Mouse (Mus musculus): ENCODE results near the gene Hoxa9. TPM values are rescaled to one million over a fixed set of nuclear protein-coding genes. Genes with fewer than 3 reads are reported as not detected.

Hoxa9 gene
- polyA plus RNA-seq, 1 experiment from 2014 or later, result 67.8 TPM

DNA sequence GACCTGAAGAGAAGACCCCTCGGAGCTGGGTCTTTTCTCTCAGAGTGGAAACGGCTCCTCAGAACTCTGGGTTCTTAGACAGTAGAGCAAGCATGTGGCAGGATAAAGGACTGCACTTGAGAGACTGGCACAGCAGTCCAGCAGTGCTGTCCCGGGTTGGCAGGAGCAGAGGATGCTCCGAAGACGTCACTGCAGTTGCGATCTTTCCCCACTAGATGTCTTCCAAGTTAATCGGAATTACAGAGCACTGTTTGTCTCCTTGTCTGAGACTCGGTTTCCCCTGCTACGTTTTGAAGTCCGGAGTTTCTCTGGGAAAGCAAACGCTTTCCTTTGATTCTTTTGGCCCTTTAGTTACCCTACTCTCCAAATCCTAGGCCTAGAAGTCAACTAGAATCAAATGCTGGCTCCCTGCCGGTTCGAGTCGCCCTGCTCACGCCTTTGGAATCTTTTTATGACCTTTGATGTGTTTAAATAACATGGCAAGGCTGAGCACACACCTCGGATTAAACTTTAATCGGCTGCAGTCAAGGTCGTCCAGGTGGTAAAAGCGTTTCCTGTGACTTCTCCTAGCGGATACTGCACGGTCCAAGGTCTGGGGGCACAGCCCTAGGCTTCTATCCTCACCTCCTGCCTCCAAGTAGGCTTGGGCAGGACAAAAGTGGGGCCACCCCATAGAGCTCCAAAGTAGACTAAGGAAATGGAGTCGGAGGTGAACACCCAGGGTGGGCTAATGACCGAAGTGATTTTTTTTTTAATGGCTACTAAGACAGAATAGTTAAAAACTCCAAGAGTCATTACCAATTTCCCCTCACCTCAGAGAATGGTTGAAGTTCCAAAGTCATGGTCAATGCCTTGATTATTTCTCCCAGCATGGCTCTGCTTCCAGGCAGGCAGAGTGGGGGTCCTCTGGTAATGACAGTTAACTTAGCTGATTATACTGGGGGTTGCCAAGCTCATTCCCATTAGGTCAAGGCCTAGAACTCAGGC, 39.9 kb upstream of the Hoxa9 start:
- ATAC-seq (ENCODE audit: low FRiP score, low TSS enrichment), result 0 out of 2 replicates have a peak, but pooled peaks have one; percentile 55
- no peaks in the 10 kb centered on the region for H3K36me3 ChIP-seq (ENCODE audit: control insufficient read depth, insufficient read depth, low read length)

DNA sequence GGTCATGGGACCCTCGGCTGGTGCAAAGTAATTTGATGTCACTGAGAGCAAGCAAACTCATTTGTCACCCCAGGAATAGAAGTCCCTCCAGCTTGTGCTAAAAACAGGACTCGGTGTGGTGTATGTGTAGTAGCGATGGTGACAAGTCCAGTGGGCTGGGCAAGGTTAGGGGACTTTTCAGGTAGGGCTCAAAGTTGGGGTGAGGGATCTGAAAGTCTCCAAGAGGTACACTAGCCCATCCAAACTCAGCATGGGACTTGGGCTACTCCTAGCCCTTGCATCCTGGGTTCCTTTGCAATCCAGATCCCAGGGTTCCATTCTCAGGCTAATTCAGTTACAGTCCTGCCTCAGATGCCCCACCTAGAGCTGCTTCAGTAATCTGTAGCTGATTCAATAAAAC, 37.9 kb upstream of the Hoxa9 start:
- H3K4me2 ChIP-seq (replicated peaks; ENCODE audit: low read depth, low read length), result no peak overlapping the region
- peaks cover 87% of the 10 kb centered on the region for H3K27me3 ChIP-seq (ENCODE audit: control insufficient read depth, insufficient read depth, low read length)
- H3K36me3 ChIP-seq (ENCODE audit: control insufficient read depth, insufficient read depth, low read length), result no peaks in the 10 kb centered on the region
- H3K9ac ChIP-seq (ENCODE audit: low read depth, low read length), result no peak overlapping the region
- H3K4me3 ChIP-seq (ENCODE audit: low read length), result no peak overlapping the region
- no peak for ATAC-seq (ENCODE audit: low FRiP score, low TSS enrichment)
- H3K27ac ChIP-seq (ENCODE audit: low read depth, low read length), result no peak overlapping the region
- no peaks in the 10 kb centered on the region for H3K9me3 ChIP-seq (ENCODE audit: control insufficient read depth, low read length)
- WGBS, result 1% methylated on average over 3 of the region's 3 CpGs
- H3K4me1 ChIP-seq (ENCODE audit: control insufficient read depth, insufficient read depth, low read length), result no peaks in the 10 kb centered on the region

More for the DNA sequence above, 39.9 kb upstream of the Hoxa9 start:
- Histone ChIP-seq H3K27me3 (ENCODE audit: control insufficient read depth, insufficient read depth, low read length) (peaks cover 82% of the 10 kb centered on the region), H3K9me3 (ENCODE audit: control insufficient read depth, low read length) (no peaks in the 10 kb centered on the region), H3K4me2 (replicated peaks; ENCODE audit: low read depth, low read length) (no peak overlapping the region), H3K9ac (ENCODE audit: low read depth, low read length) (no peak overlapping the region), H3K27ac (ENCODE audit: low read depth, low read length) (no peak overlapping the region), H3K4me3 (ENCODE audit: low read length) (no peak overlapping the region), H3K4me1 (ENCODE audit: control insufficient read depth, insufficient read depth, low read length) (no peaks in the 10 kb centered on the region)
- WGBS, result 5% methylated on average over 23 of the region's 23 CpGs

DNA sequence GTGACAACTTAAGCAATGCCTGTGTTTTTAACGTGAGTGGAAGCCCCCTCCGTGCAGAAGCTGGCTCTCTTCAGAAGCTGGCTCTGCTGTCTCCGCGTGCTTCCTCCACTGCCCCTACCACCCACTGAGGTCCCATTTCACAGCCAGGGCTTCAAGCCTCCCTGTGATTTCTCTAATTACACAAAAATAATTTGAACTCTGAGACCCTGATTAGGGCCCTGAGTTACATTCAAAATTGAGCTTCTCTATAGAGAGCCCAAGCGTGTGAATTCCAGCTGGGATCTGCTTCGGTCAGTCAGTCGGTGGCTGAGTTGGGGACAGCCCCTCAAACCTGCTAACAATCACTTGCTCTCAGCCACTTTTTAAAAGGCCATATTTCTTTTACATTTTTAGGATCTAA, 37.5 kb upstream of the Hoxa9 start:
- peaks cover 87% of the 10 kb centered on the region for H3K27me3 ChIP-seq (ENCODE audit: control insufficient read depth, insufficient read depth, low read length)
- no peak for ATAC-seq (ENCODE audit: low FRiP score, low TSS enrichment)
- no peak overlapping the region for H3K4me3 ChIP-seq (ENCODE audit: low read length)
- no peak overlapping the region for H3K27ac ChIP-seq (ENCODE audit: low read depth, low read length)
- no peak overlapping the region for H3K4me2 ChIP-seq (replicated peaks; ENCODE audit: low read depth, low read length)
- H3K36me3 ChIP-seq (ENCODE audit: control insufficient read depth, insufficient read depth, low read length), result no peaks in the 10 kb centered on the region
- H3K9ac ChIP-seq (ENCODE audit: low read depth, low read length), result no peak overlapping the region
- WGBS, result 5% methylated on average over 7 of the region's 7 CpGs
- H3K4me1 ChIP-seq (ENCODE audit: control insufficient read depth, insufficient read depth, low read length), result no peaks in the 10 kb centered on the region
- H3K9me3 ChIP-seq (ENCODE audit: control insufficient read depth, low read length), result no peaks in the 10 kb centered on the region

DNA sequence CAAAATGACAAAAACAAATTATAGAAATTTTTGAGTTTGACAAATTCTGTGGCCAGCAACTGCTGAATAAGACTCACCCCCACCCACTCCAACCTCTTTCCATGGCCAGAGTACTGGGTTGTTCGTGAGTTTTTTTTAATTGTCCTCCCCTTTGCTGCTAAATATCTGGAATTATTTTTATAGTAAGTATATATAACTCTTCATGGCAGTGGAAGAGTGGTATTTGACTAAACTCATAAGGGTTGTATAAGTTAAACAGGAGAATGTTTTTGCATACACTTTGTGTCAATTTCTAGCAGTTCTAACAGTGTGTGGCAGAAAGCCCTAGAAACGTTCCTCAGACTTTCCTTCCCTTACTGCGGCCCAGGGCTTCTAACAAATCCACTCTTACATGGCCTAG, 36.8 kb upstream of the Hoxa9 start:
- Histone ChIP-seq H3K27ac (ENCODE audit: low read depth, low read length) (no peak overlapping the region), H3K4me3 (ENCODE audit: low read length) (no peak overlapping the region), H3K27me3 (ENCODE audit: control insufficient read depth, insufficient read depth, low read length) (peaks cover 85% of the 10 kb centered on the region), H3K9ac (ENCODE audit: low read depth, low read length) (no peak overlapping the region), H3K4me2 (replicated peaks; ENCODE audit: low read depth, low read length) (no peak overlapping the region), H3K36me3 (ENCODE audit: control insufficient read depth, insufficient read depth, low read length) (no peaks in the 10 kb centered on the region), H3K4me1 (ENCODE audit: control insufficient read depth, insufficient read depth, low read length) (no peaks in the 10 kb centered on the region), H3K9me3 (ENCODE audit: control insufficient read depth, low read length) (no peaks in the 10 kb centered on the region)
- ATAC-seq (ENCODE audit: low FRiP score, low TSS enrichment), result no peak
- 3% methylated on average over 3 of the region's 3 CpGs for WGBS

DNA sequence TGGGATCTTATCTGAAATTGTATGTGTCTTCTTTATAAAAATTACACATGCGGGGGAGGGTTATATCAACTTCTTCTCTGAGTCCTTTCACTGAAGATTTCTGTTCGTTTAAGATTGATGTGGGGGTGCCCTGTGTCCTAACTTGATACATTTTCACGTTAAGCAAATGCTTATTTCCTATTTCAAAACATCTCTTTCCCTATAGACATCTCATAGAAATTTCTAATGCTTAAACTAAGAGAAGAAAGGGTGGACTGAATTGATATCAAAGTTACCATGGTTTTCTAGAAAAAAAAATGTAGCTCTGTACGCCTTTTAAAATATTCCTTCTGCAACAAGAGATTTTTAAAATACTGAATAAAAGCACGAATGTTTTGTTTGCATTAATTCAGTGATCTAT, 36.3 kb upstream of the Hoxa9 start:
- 17% methylated on average over 5 of the region's 5 CpGs for WGBS

DNA sequence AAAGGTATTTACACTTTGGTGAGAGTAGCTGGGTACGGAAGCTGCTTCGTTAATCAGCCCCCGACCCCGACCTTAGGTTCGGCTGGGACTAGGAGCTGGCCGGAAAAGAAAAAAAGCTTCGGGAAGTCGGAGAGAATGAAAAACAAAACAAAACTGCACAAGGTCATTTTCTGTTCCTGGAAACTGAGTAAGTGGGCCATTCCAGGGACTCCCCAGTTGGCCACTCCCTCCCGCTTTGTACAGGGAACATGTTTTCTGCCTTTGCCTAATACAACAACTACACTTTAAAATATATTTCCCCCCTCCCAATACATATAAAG, 35.7 kb upstream of the Hoxa9 start:
- Histone ChIP-seq H3K36me3 (ENCODE audit: control insufficient read depth, insufficient read depth, low read length) (no peaks in the 10 kb centered on the region), H3K4me3 (ENCODE audit: low read length) (no peak overlapping the region), H3K4me2 (replicated peaks; ENCODE audit: low read depth, low read length) (no peak overlapping the region), H3K27ac (ENCODE audit: low read depth, low read length) (no peak overlapping the region), H3K9me3 (ENCODE audit: control insufficient read depth, low read length) (no peaks in the 10 kb centered on the region), H3K9ac (ENCODE audit: low read depth, low read length) (no peak overlapping the region), H3K27me3 (ENCODE audit: control insufficient read depth, insufficient read depth, low read length) (peaks cover 87% of the 10 kb centered on the region), H3K4me1 (ENCODE audit: control insufficient read depth, insufficient read depth, low read length) (no peaks in the 10 kb centered on the region)
- no peak for ATAC-seq (ENCODE audit: low FRiP score, low TSS enrichment)
- under 1% methylated on average over 9 of the region's 9 CpGs for WGBS

More for the DNA sequence above, 36.3 kb upstream of the Hoxa9 start:
- ATAC-seq (ENCODE audit: low FRiP score, low TSS enrichment), result no peak
- Histone ChIP-seq H3K4me2 (replicated peaks; ENCODE audit: low read depth, low read length) (no peak overlapping the region), H3K4me1 (ENCODE audit: control insufficient read depth, insufficient read depth, low read length) (no peaks in the 10 kb centered on the region), H3K9ac (ENCODE audit: low read depth, low read length) (no peak overlapping the region), H3K36me3 (ENCODE audit: control insufficient read depth, insufficient read depth, low read length) (no peaks in the 10 kb centered on the region), H3K27ac (ENCODE audit: low read depth, low read length) (no peak overlapping the region), H3K27me3 (ENCODE audit: control insufficient read depth, insufficient read depth, low read length) (peaks cover 85% of the 10 kb centered on the region), H3K4me3 (ENCODE audit: low read length) (no peak overlapping the region), H3K9me3 (ENCODE audit: control insufficient read depth, low read length) (no peaks in the 10 kb centered on the region)

DNA sequence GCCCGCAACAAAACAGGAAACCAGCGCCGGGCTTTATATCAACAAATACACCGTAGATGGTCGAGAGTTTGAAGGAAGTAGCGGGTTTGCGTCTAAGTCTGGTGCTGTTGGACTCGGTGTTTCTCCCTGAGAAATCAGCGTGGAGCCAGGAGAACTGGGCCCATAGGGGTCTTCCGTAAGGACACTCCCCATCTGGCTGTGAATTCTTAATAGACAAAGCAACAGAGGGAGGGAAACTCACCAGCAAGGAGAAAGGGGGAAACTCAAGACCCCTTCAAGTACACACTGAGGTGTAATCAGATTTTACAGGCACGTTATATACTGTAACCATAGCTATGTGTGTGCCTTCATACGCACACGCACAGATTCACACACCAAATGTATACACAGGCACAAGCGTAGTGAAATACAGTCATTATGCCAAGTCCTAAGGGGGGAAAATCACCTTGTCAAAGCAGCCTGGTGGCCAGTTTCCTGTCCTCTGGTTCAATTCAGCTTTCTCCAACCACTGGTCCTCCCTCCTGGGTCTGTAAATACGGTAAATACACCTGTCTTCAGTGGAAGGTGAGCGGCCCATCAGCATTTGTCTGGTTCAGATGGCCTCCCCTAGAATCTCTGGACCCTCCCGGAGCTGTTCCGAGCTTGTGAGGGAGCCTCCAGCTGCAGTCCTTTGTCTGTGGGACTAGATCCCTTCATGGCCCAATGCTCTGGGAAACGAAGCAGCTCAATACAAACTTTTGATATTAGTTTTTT, 35.2 kb upstream of the Hoxa9 start:
- Histone ChIP-seq H3K4me1 (ENCODE audit: control insufficient read depth, insufficient read depth, low read length) (no peaks in the 10 kb centered on the region), H3K4me2 (replicated peaks; ENCODE audit: low read depth, low read length) (no peak overlapping the region), H3K27me3 (ENCODE audit: control insufficient read depth, insufficient read depth, low read length) (peaks cover 86% of the 10 kb centered on the region), H3K4me3 (ENCODE audit: low read length) (no peak overlapping the region), H3K27ac (ENCODE audit: low read depth, low read length) (no peak overlapping the region), H3K9ac (ENCODE audit: low read depth, low read length) (no peak overlapping the region), H3K9me3 (ENCODE audit: control insufficient read depth, low read length) (no peaks in the 10 kb centered on the region), H3K36me3 (ENCODE audit: control insufficient read depth, insufficient read depth, low read length) (no peaks in the 10 kb centered on the region)
- WGBS, result 1% methylated on average over 19 of the region's 19 CpGs
- ATAC-seq (ENCODE audit: low FRiP score, low TSS enrichment), result no peak

DNA sequence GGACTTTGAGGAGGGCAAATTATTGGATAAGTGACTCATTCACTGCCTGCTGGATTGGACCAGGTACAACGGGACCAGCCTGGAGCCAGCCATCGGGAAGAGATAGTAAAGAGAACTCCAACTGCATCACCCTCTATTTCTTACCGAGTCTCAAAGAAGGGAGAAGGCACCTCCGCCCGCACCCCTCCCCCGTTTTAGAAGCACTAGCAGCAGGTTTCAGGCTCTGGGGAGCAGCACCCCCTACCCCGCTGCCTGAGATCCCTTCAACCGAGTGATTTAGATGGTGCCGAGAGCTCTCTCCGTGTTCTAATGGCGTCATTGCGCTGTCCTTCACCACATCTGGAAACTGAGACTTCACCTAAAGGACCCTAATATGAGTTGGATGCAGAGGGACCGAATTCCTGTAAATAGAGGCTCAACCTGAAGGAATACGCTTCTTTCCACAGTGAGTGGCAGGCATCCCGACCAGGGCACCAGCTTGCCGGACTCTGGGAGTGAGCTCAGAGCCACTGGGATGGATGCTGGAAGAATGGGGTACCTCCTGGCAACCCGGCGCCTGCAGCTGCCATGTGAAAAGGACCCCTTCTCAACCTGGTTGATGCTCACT, 34.5 kb upstream of the Hoxa9 start:
- H3K27ac ChIP-seq (ENCODE audit: low read depth, low read length), result no peak overlapping the region
- ATAC-seq (ENCODE audit: low FRiP score, low TSS enrichment), result no peak

More for the DNA sequence above, 34.5 kb upstream of the Hoxa9 start:
- Histone ChIP-seq H3K36me3 (ENCODE audit: control insufficient read depth, insufficient read depth, low read length) (no peaks in the 10 kb centered on the region), H3K4me1 (ENCODE audit: control insufficient read depth, insufficient read depth, low read length) (no peaks in the 10 kb centered on the region), H3K4me3 (ENCODE audit: low read length) (no peak overlapping the region), H3K9me3 (ENCODE audit: control insufficient read depth, low read length) (no peaks in the 10 kb centered on the region), H3K9ac (ENCODE audit: low read depth, low read length) (no peak overlapping the region), H3K27me3 (ENCODE audit: control insufficient read depth, insufficient read depth, low read length) (peaks cover 86% of the 10 kb centered on the region), H3K4me2 (replicated peaks; ENCODE audit: low read depth, low read length) (no peak overlapping the region)
- 2% methylated on average over 18 of the region's 18 CpGs for WGBS

All from kidney, embryonic 14.5 days (tissue).